Mouse (Mus musculus): ENCODE results near the gene Urb1. TPM values are rescaled to one million over a fixed set of nuclear protein-coding genes. Genes with fewer than 3 reads are reported as not detected.

The Urb1 gene
- 2.8 TPM for polyA plus RNA-seq (2014; fragmentation: Illumina TruSeq; extraction: RNeasy Lipid Tissue Mini Kit (QIAGEN cat#74804); ENCODE audit: low read depth, low replicate concordance)

DNA sequence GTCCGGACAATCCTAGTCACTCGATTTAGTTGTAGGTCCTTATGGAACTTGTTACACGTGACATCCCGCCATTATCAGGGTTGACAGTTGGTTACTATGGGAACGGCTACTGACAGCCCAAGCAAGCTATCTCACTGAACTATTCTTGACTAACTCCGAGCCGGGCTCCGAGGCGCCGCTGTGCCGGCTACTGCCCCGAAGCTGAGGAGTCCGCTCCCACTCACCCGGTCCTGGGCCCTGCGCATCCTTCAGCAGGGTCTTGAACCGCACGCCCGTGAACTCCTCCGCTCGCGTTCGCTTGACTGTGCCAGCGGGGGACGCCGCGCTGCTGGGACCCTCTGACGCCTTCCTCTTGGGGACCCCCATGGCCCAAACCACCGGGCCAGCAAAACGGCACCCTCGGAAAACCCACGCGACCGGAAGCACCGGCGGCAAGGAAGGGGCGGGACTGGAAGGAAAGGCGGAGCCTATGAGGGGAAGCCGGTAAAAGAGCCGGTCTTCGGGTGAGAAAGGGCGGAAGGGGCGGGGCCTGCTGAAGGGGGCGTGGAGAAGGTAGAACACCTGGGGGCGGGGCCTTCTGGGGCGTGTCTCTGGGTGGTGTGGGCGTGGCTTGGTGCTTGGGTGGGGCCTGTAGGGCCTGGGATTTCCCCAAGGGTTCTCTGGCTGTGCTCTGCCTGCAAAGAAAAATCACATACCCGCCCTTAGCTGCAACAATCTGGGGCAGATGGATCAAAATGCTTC lies at the start of gene Urb1:
Gene Urb1, minus strand, starts transcription at position 439 of the 741 bp plus-strand sequence.

DNA sequence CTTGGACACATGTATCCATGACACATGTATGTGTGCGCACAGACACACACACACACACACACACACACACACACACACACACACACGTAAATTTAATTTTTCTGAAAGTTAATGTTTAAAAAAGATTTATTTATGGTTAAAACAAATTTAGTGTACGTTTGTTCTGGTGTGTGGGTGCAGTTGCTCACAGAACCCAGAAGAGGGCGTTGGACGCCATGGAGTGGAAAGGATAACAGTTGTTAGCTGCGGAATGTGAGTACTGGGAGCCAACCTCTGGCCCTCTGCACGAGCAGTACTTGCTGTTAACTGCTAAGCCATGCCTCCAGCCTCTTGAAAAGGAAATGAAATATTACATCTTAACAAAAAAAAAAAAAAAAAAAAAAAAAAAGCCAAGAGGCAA lies 16.2 kb upstream of the Urb1 start, which contains the start of gene Eva1c:
Gene Eva1c, plus strand, starts transcription at position 263 of the 400 bp plus-strand sequence.

DNA sequence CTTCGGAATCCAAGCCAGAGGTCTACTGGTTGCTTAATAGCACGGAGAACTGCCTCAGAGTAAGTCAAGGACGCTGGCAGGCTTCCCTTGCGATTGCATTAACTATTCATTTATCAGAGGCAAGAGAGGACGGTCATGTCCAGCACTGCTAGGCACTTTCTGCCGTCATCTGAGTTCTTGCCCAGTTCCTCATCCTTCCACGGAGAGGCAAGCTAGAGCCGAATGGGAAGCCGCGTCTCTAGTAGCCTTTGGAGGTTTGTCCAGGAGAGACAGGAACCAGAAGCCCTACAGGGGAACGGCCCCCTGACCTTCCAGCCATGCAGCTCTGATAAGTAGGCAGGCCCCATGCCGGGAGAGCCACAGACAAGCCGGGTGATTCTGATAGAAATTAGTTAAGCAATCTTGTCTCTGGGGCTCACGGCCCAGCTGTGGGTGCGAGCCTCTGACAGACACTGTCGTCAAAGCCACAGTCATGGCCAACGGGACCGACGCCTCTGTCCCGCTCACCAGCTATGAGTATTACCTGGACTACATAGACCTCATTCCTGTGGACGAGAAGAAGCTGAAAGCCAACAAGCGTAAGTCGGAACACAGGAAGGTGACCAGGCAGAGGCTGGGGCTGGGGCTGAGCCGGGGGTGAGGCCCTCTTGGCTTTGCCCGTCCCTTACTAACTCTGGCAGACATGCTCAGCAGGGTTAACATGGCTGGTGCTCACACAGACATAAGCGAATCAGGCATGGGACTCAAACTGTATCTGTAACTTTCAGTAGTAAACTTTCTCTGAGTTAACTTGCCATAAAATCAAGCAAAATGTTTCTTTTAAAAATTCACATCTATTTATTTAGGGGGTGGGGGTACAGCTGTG lies 71.9 kb downstream of the Urb1 start, which contains the start of gene Mrap:
Gene Mrap, plus strand, starts transcription at position 116 of the 865 bp plus-strand sequence.

DNA sequence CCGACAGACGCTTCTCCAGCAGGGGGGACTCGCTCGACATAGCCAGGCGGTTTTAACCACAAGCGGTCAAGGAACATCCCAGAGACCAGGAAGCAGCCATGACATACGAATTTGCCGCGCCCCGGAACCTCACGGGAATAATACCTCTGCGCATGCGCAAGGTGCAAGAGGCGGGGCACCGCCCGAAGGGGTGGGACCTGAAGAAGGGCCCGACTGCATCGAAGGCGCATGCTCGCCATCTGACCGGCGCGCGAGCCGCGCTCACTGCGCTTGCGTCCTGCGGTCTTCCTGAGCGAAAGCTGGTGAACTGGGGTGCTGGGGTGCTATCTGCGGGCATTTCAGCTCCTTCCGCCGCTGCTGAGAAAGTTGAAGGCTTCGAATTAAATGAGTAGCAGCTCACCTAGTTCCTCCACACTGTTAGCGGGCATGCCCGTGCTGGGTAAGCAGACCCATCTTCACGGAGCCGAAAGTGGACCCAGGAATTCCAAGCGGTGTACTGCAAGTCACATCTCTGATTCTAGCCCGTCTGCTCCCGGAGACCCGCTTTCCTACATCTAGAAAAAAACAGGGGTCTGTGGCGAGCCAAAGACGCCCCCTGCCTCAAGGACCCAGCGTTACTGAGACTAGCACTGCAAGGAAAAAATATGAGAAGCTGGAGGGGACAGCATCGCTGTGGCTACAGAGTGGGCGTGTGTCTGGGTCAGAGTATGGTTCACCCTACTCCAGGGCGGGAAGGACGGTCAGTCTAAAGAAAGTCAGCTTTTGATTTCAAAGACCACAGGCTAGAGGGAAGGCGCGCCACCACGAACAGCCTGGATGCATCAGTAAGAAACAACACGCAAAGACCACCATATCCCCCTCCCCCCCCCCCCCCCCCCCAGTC lies 82.7 kb downstream of the Urb1 start, which contains the start of gene Mis18a:
Gene Mis18a, minus strand, starts transcription at position 172 of the 883 bp plus-strand sequence.

Other genes starting within 250 kb of the Urb1 start
- gene Mis18a, start 83.0 kb downstream of the Urb1 start, polyA plus RNA-seq (2014; fragmentation: Illumina TruSeq; extraction: RNeasy Lipid Tissue Mini Kit (QIAGEN cat#74804); ENCODE audit: low read depth, low replicate concordance), result 6.3 TPM
- not detected for gene Mrap, start 72.2 kb downstream of the Urb1 start, polyA plus RNA-seq (2014; fragmentation: Illumina TruSeq; extraction: RNeasy Lipid Tissue Mini Kit (QIAGEN cat#74804); ENCODE audit: low read depth, low replicate concordance)
- gene Eva1c, start 16.3 kb upstream of the Urb1 start, polyA plus RNA-seq (2014; fragmentation: Illumina TruSeq; extraction: RNeasy Lipid Tissue Mini Kit (QIAGEN cat#74804); ENCODE audit: low read depth, low replicate concordance), result 2.1 TPM
- 9.9 TPM for gene Cfap298, start 124.7 kb upstream of the Urb1 start, polyA plus RNA-seq (2014; fragmentation: Illumina TruSeq; extraction: RNeasy Lipid Tissue Mini Kit (QIAGEN cat#74804); ENCODE audit: low read depth, low replicate concordance)
- 24.9 TPM for gene Synj1, start 200.9 kb upstream of the Urb1 start, polyA plus RNA-seq (2014; fragmentation: Illumina TruSeq; extraction: RNeasy Lipid Tissue Mini Kit (QIAGEN cat#74804); ENCODE audit: low read depth, low replicate concordance)
- 48.3 TPM for gene Paxbp1, start 234.1 kb upstream of the Urb1 start, polyA plus RNA-seq (2014; fragmentation: Illumina TruSeq; extraction: RNeasy Lipid Tissue Mini Kit (QIAGEN cat#74804); ENCODE audit: low read depth, low replicate concordance)

Data from kidney, adult 10 weeks (tissue).